Mouse (Mus musculus) embryonic facial prominence, embryonic 12.5 days (tissue): ENCODE results near the gene Gatad2b. TPM values are rescaled to one million over a fixed set of nuclear protein-coding genes. Genes with fewer than 3 reads are reported as not detected.
A peak's percentile ranks its signal among the peaks of the same experiment; 100 is the strongest.

Experiments used
- ATAC-seq: fragments of 200-750 bp; cut with Nextera tagmentation; 2 replicates; pipeline ENCODE4 v1.8.0; 2017; ENCODE audit not compliant: insufficient number of reproducible peaks, insufficient read depth, low FRiP score, low TSS enrichment
- H3K27ac ChIP-seq: fragments of 300-500 bp; sonication (generic); 2 replicates; pipeline ENCODE4 v1.5.1; 2016; ENCODE audit warnings: mild to moderate bottlenecking
- H3K27me3 ChIP-seq: fragments of 300-500 bp; sonication (generic); 2 replicates; pipeline ENCODE4 v1.6.1; 2016; ENCODE audit warnings: mild to moderate bottlenecking, moderate library complexity
- H3K36me3 ChIP-seq: fragments of 300-500 bp; sonication (generic); 2 replicates; pipeline ENCODE4 v1.6.1; 2016; ENCODE audit warnings: mild to moderate bottlenecking
- H3K4me1 ChIP-seq: fragments of 300-500 bp; sonication (generic); 2 replicates; pipeline ENCODE4 v1.6.1; 2016
- H3K4me2 ChIP-seq: fragments of 300-500 bp; sonication (generic); replicated peaks from 2 replicates; pipeline ENCODE4 v1.6.1; 2016; ENCODE audit warnings: mild to moderate bottlenecking, moderate library complexity
- H3K4me3 ChIP-seq: fragments of 300-500 bp; sonication (generic); 2 replicates; pipeline ENCODE4 v1.5.1; 2016; ENCODE audit warnings: mild to moderate bottlenecking
- H3K9ac ChIP-seq: fragments of 300-500 bp; sonication (generic); 2 replicates; pipeline ENCODE4 v1.6.1; 2016; ENCODE audit warnings: mild to moderate bottlenecking, moderate library complexity
- H3K9me3 ChIP-seq: fragments of 300-500 bp; sonication (generic); 2 replicates; pipeline ENCODE4 v1.6.1; 2016; ENCODE audit warnings: mild to moderate bottlenecking, moderate library complexity
- WGBS: fragments of 180-500 bp; shearing (Covaris S2); methylation state at CpG from one replicate; pipeline ENCODE4 v1.1.7; 2016; 5-methylcytosine and 5-hydroxymethylcytosine counted together
- polyA plus RNA-seq: library from polyadenylated mRNA; unstranded; fragments of >200 nt; fragmentation: Nextera tagmentation; extraction: Ambion mirVana; gene quantifications from 2 replicates; pipeline ENCODE4 v1.2.1, GENCODE M21; 2016

Gatad2b gene
- polyA plus RNA-seq, 1 experiment from 2014 or later, result 16.6 TPM

GRCm38 (mm10) chr3:90254419-90255193 is 38.4 kb upstream of the Gatad2b start:
- Histone ChIP-seq H3K27me3 (no peaks in the 10 kb centered on the region), H3K36me3 (peaks cover 37% of the 10 kb centered on the region), H3K4me2 (peak overlapping the region; percentile 81), H3K9me3 (no peaks in the 10 kb centered on the region), H3K27ac (peak overlapping the region; percentile 79), H3K4me3 (peak overlapping the region; percentile 88), H3K4me1 (peaks cover 18% of the 10 kb centered on the region), H3K9ac (peak overlapping the region; percentile 88)
- ATAC-seq, result peak; percentile 58
- 1% methylated on average over 41 of the region's 41 CpGs for WGBS

- ATAC-seq, result no peak
- Histone ChIP-seq H3K4me2 (peak overlapping the region; percentile 81), H3K4me3 (peak overlapping the region; percentile 88), H3K27ac (peak overlapping the region; percentile 79; the same call in 1 of the 2 replicates), H3K9ac (peak overlapping the region; percentile 88), H3K9me3 (no peaks in the 10 kb centered on the region), H3K27me3 (no peaks in the 10 kb centered on the region), H3K4me1 (peaks cover 18% of the 10 kb centered on the region), H3K36me3 (peaks cover 42% of the 10 kb centered on the region)
- 23% methylated on average over 2 of the region's 2 CpGs for WGBS
Measured at GRCm38 (mm10) chr3:90255194-90255565, 37.8 kb upstream of the Gatad2b start.

GRCm38 (mm10) chr3:90255784-90256353 is 37.1 kb upstream of the Gatad2b start:
- Histone ChIP-seq H3K9ac (no peak overlapping the region), H3K4me1 (peaks cover 18% of the 10 kb centered on the region), H3K27ac (no peak overlapping the region), H3K9me3 (no peaks in the 10 kb centered on the region), H3K36me3 (peaks cover 43% of the 10 kb centered on the region), H3K4me2 (peak overlapping the region; percentile 81), H3K27me3 (no peaks in the 10 kb centered on the region), H3K4me3 (no peak overlapping the region)
- no peak for ATAC-seq
- 94% methylated on average over 14 of the region's 14 CpGs for WGBS

GRCm38 (mm10) chr3:90256731-90257530 is 36.0 kb upstream of the Gatad2b start:
- ATAC-seq, result no peak
- H3K36me3 ChIP-seq, result peaks cover 44% of the 10 kb centered on the region
- no peak overlapping the region for H3K9ac ChIP-seq
- H3K27ac ChIP-seq, result no peak overlapping the region
- H3K4me3 ChIP-seq, result no peak overlapping the region
- no peak overlapping the region for H3K4me2 ChIP-seq
- H3K4me1 ChIP-seq, result peaks cover 18% of the 10 kb centered on the region
- no peaks in the 10 kb centered on the region for H3K27me3 ChIP-seq
- H3K9me3 ChIP-seq, result no peaks in the 10 kb centered on the region
- WGBS, result 93% methylated on average over 19 of the region's 19 CpGs

- Histone ChIP-seq H3K4me3 (no peak overlapping the region), H3K9me3 (no peaks in the 10 kb centered on the region), H3K4me2 (no peak overlapping the region), H3K27ac (no peak overlapping the region), H3K27me3 (no peaks in the 10 kb centered on the region), H3K36me3 (peaks cover 60% of the 10 kb centered on the region), H3K9ac (no peak overlapping the region), H3K4me1 (peaks cover 17% of the 10 kb centered on the region)
- 95% methylated on average over 4 of the region's 4 CpGs for WGBS
- ATAC-seq, result no peak
Measured at GRCm38 (mm10) chr3:90258521-90258920, 34.5 kb upstream of the Gatad2b start.

- peaks cover 13% of the 10 kb centered on the region for H3K4me1 ChIP-seq
- no peak for ATAC-seq
- H3K36me3 ChIP-seq, result peaks cover 54% of the 10 kb centered on the region
- no peaks in the 10 kb centered on the region for H3K27me3 ChIP-seq
- no peak overlapping the region for H3K4me2 ChIP-seq
- H3K9ac ChIP-seq, result no peak overlapping the region
- 83% methylated on average over 5 of the region's 5 CpGs for WGBS
- no peak overlapping the region for H3K4me3 ChIP-seq
- H3K9me3 ChIP-seq, result no peaks in the 10 kb centered on the region
- H3K27ac ChIP-seq, result no peak overlapping the region
Measured at GRCm38 (mm10) chr3:90263121-90263771, 29.7 kb upstream of the Gatad2b start.

- Histone ChIP-seq H3K36me3 (peaks cover 41% of the 10 kb centered on the region), H3K4me2 (peak overlapping the region; percentile 80)
- 32% methylated on average over 10 of the region's 10 CpGs for WGBS
Measured at GRCm38 (mm10) chr3:90264687-90265033, 28.3 kb upstream of the Gatad2b start.

GRCm38 (mm10) chr3:90265034-90265931 is 27.7 kb upstream of the Gatad2b start, which contains the start of gene Dennd4b:
Dennd4b (plus strand) TSS chr3:90265185.
- WGBS, result under 1% methylated on average over 63 of the region's 87 CpGs
- Histone ChIP-seq H3K36me3 (peaks cover 35% of the 10 kb centered on the region), H3K4me2 (peak within 1 kb of the TSS; percentile 80), H3K4me1 (peaks cover 13% of the 10 kb centered on the region), H3K9ac (peak within 1 kb of the TSS; percentile 82), H3K9me3 (no peaks in the 10 kb centered on the region), H3K4me3 (peak within 1 kb of the TSS; percentile 81), H3K27me3 (no peaks in the 10 kb centered on the region), H3K27ac (peak within 1 kb of the TSS; percentile 97)
- ATAC-seq, result peak; percentile 89

More at GRCm38 (mm10) chr3:90264687-90265033, 28.3 kb upstream of the Gatad2b start:
- peaks cover 13% of the 10 kb centered on the region for H3K4me1 ChIP-seq
- H3K9me3 ChIP-seq, result no peaks in the 10 kb centered on the region
- H3K9ac ChIP-seq, result peak overlapping the region; percentile 82
- ATAC-seq, result no peak
- no peaks in the 10 kb centered on the region for H3K27me3 ChIP-seq
- H3K4me3 ChIP-seq, result peak overlapping the region; percentile 81
- peak overlapping the region; percentile 97; the same call in 1 of the 2 replicates for H3K27ac ChIP-seq

- WGBS, result 28% methylated on average over 15 of the region's 16 CpGs
- peaks cover 13% of the 10 kb centered on the region for H3K4me1 ChIP-seq
- peak; percentile 19 for ATAC-seq
Measured at GRCm38 (mm10) chr3:90265932-90266741, 26.8 kb upstream of the Gatad2b start.

More at GRCm38 (mm10) chr3:90265932-90266741, 26.8 kb upstream of the Gatad2b start:
- H3K4me3 ChIP-seq, result peak overlapping the region; percentile 81
- peak overlapping the region; percentile 82 for H3K9ac ChIP-seq
- no peaks in the 10 kb centered on the region for H3K9me3 ChIP-seq
- H3K27me3 ChIP-seq, result no peaks in the 10 kb centered on the region
- peak overlapping the region; percentile 80 for H3K4me2 ChIP-seq
- H3K36me3 ChIP-seq, result peaks cover 34% of the 10 kb centered on the region
- peak overlapping the region; percentile 97 for H3K27ac ChIP-seq
